Mouse (Mus musculus) NIH3T3 (cell line): ENCODE data around the gene Adgrb3.
"Not testable (repeated sequence)": the region's sequence is repeated elsewhere in the genome, so short reads cannot be mapped to it uniquely, and the experiment has no call there.

ENCODE experiments used
- DNase-seq: peaks from one replicate; pipeline ENCODE4 v3.0.0-alpha.2; 2012; ENCODE audit warnings: low read depth

Gene Adgrb3

GRCm38 (mm10) chr1:25744736-25745135 is 84.8 kb downstream of the Adgrb3 start:
- no peak for DNase-seq

GRCm38 (mm10) chr1:25729844-25730243 is 99.7 kb downstream of the Adgrb3 start:
- DNase-seq: no peak

GRCm38 (mm10) chr1:25711474-25711873 is 118.0 kb downstream of the Adgrb3 start:
- no peak for DNase-seq

- no peak for DNase-seq
Measured at GRCm38 (mm10) chr1:25706299-25706698, 123.2 kb downstream of the Adgrb3 start.

- DNase-seq: no peak
Measured at GRCm38 (mm10) chr1:25698702-25699250, 130.7 kb downstream of the Adgrb3 start.

GRCm38 (mm10) chr1:25697179-25697578 is 132.3 kb downstream of the Adgrb3 start:
- DNase-seq: peak; percentile 1

GRCm38 (mm10) chr1:25696771-25697170 is 132.7 kb downstream of the Adgrb3 start:
- DNase-seq: peak; percentile 4

- DNase-seq: no peak
Measured at GRCm38 (mm10) chr1:25682118-25682517, 147.4 kb downstream of the Adgrb3 start.

- DNase-seq: no peak
Measured at GRCm38 (mm10) chr1:25679656-25680055, 149.9 kb downstream of the Adgrb3 start.

- DNase-seq: no peak
Measured at GRCm38 (mm10) chr1:25652717-25653116, 176.8 kb downstream of the Adgrb3 start.

GRCm38 (mm10) chr1:25644256-25644655 is 185.3 kb downstream of the Adgrb3 start:
- no peak for DNase-seq

GRCm38 (mm10) chr1:25621458-25621857 is 208.0 kb downstream of the Adgrb3 start:
- DNase-seq: no peak

GRCm38 (mm10) chr1:25616954-25617353 is 212.6 kb downstream of the Adgrb3 start:
- peak; percentile 67 for DNase-seq

GRCm38 (mm10) chr1:25610776-25611175 is 218.7 kb downstream of the Adgrb3 start:
- not testable (repeated sequence) for DNase-seq

- DNase-seq: no peak
Measured at GRCm38 (mm10) chr1:25598941-25599340, 230.6 kb downstream of the Adgrb3 start.

- no peak for DNase-seq
Measured at GRCm38 (mm10) chr1:25588568-25589118, 240.9 kb downstream of the Adgrb3 start.

GRCm38 (mm10) chr1:25581698-25582097 is 247.8 kb downstream of the Adgrb3 start:
- DNase-seq: no peak

GRCm38 (mm10) chr1:25577836-25578235 is 251.7 kb downstream of the Adgrb3 start:
- no peak for DNase-seq

- no peak for DNase-seq
Measured at GRCm38 (mm10) chr1:25576598-25576997, 252.9 kb downstream of the Adgrb3 start.

GRCm38 (mm10) chr1:25568096-25568495 is 261.4 kb downstream of the Adgrb3 start:
- no peak for DNase-seq

- no peak for DNase-seq
Measured at GRCm38 (mm10) chr1:25546072-25546471, 283.4 kb downstream of the Adgrb3 start.

GRCm38 (mm10) chr1:25543915-25544314 is 285.6 kb downstream of the Adgrb3 start:
- no peak for DNase-seq

GRCm38 (mm10) chr1:25542891-25543290 is 286.6 kb downstream of the Adgrb3 start:
- DNase-seq: no peak

- no peak for DNase-seq
Measured at GRCm38 (mm10) chr1:25526976-25527375, 302.5 kb downstream of the Adgrb3 start.
